Mouse (Mus musculus) forebrain, embryonic 10.5 days (tissue): Measurements from ENCODE around the gene Myh8. TPM values are rescaled to one million over a fixed set of nuclear protein-coding genes. Genes with fewer than 3 reads are reported as not detected.

ENCODE experiments used
- DNase-seq: peaks from one replicate; pipeline ENCODE4 v3.0.0-alpha.2; 2017; ENCODE audit warnings: low spot score; ENCODE audit errors: extremely low spot score
- H3K27ac ChIP-seq: fragments of 300-500 bp; sonication (generic); 2 replicates; pipeline ENCODE4 v1.5.1; 2016; ENCODE audit warnings: mild to moderate bottlenecking
- H3K27me3 ChIP-seq: fragments of 300-500 bp; sonication (generic); 2 replicates; pipeline ENCODE4 v1.6.1; 2016; ENCODE audit warnings: mild to moderate bottlenecking; ENCODE audit not compliant: poor library complexity, severe bottlenecking
- H3K36me3 ChIP-seq: fragments of 300-500 bp; sonication (generic); replicated peaks from 2 replicates; pipeline ENCODE4 v1.6.1; 2016; ENCODE audit warnings: mild to moderate bottlenecking, moderate library complexity
- H3K4me1 ChIP-seq: fragments of 300-500 bp; sonication (generic); 2 replicates; pipeline ENCODE4 v1.6.1; 2016
- H3K4me3 ChIP-seq: fragments of 300-500 bp; sonication (generic); 2 replicates; pipeline ENCODE4 v1.5.1; 2016; ENCODE audit warnings: mild to moderate bottlenecking, moderate library complexity
- H3K9me3 ChIP-seq: fragments of 300-500 bp; sonication (generic); 2 replicates; pipeline ENCODE4 v1.6.1; 2016; ENCODE audit warnings: mild to moderate bottlenecking, moderate library complexity
- WGBS: fragments of 180-500 bp; shearing (Covaris S2); methylation state at CpG from one replicate; pipeline ENCODE4 v1.1.7; 2016; 5-methylcytosine and 5-hydroxymethylcytosine counted together
- polyA plus RNA-seq: library from polyadenylated mRNA; unstranded; fragments of >200 nt; fragmentation: Nextera tagmentation; extraction: Ambion mirVana; gene quantifications from 2 replicates; pipeline ENCODE4 v1.2.1, GENCODE M21; 2016

The Myh8 gene
- polyA plus RNA-seq, 1 experiment from 2014 or later = not detected

- DNase-seq = no peak
- Histone ChIP-seq H3K9me3 (no peaks in the 10 kb centered on the region), H3K36me3 (no peaks in the 10 kb centered on the region), H3K27me3 (no peaks in the 10 kb centered on the region), H3K27ac (no peak overlapping the region), H3K4me3 (no peak overlapping the region), H3K4me1 (0 out of 2 replicates have a peak, but pooled peaks cover 7% of the 10 kb centered on the region)
- 52% methylated on average over 15 of the region's 15 CpGs for WGBS
These were observed 37.0 kb downstream of the Myh8 start for GRCm38 (mm10) chr11:67313733-67314452.

DNA sequence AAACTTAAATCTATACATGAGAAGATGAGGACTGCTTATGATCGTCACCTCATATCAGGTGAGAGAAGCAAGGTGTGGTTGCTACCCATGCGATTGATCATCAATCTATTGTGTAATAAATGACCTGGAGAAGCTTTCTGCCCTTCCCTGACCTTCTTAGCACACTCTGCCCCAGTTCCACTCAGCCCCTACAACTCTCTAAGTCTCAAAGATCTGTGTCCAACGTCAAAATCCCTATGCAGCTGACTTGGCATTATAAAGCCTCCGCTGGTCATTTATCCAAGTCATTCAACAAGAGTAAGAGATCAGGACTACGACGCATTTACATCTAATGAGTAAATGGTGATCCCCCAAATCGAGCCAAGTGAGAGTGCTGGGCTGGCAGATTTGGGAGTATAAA is 44.4 kb downstream of the Myh8 start, which contains the start of gene Myh13:
Gene Myh13 (plus strand): TSS at position 301 of the 400 bp plus-strand sequence.
- WGBS = 89% methylated on average over 7 of the region's 7 CpGs

GRCm38 (mm10) chr11:67326536-67326935 is 49.6 kb downstream of the Myh8 start:
- Histone ChIP-seq H3K27ac (no peak overlapping the region), H3K27me3 (no peaks in the 10 kb centered on the region), H3K9me3 (no peaks in the 10 kb centered on the region), H3K4me1 (no peaks in the 10 kb centered on the region), H3K36me3 (no peaks in the 10 kb centered on the region), H3K4me3 (no peak overlapping the region)
- no peak for DNase-seq
- WGBS = 81% methylated on average over 2 of the region's 2 CpGs

More for the DNA sequence above, 44.4 kb downstream of the Myh8 start, which contains the start of gene Myh13:
- Histone ChIP-seq H3K9me3 (no peaks in the 10 kb centered on the region), H3K36me3 (no peaks in the 10 kb centered on the region), H3K4me1 (no peaks in the 10 kb centered on the region), H3K27me3 (no peaks in the 10 kb centered on the region), H3K4me3 (no peak within 1 kb of the TSS), H3K27ac (no peak within 1 kb of the TSS)
- DNase-seq = no peak

- DNase-seq = no peak
- 61% methylated on average over 3 of the region's 3 CpGs for WGBS
- H3K9me3 ChIP-seq = no peaks in the 10 kb centered on the region
- H3K27ac ChIP-seq = no peak overlapping the region
- no peak overlapping the region for H3K4me3 ChIP-seq
- H3K36me3 ChIP-seq = no peaks in the 10 kb centered on the region
- H3K27me3 ChIP-seq = no peaks in the 10 kb centered on the region
- no peaks in the 10 kb centered on the region for H3K4me1 ChIP-seq
These were observed 67.6 kb downstream of the Myh8 start for GRCm38 (mm10) chr11:67344556-67344955.

GRCm38 (mm10) chr11:67345186-67345855 is 68.4 kb downstream of the Myh8 start:
- no peaks in the 10 kb centered on the region for H3K36me3 ChIP-seq
- no peak overlapping the region for H3K4me3 ChIP-seq
- H3K27me3 ChIP-seq = no peaks in the 10 kb centered on the region
- no peaks in the 10 kb centered on the region for H3K9me3 ChIP-seq
- no peak overlapping the region for H3K27ac ChIP-seq
- no peak for DNase-seq
- 71% methylated on average over 2 of the region's 2 CpGs for WGBS
- H3K4me1 ChIP-seq = no peaks in the 10 kb centered on the region

GRCm38 (mm10) chr11:67345856-67346236 is 68.9 kb downstream of the Myh8 start:
- Histone ChIP-seq H3K9me3 (no peaks in the 10 kb centered on the region), H3K4me1 (no peaks in the 10 kb centered on the region), H3K4me3 (no peak overlapping the region), H3K27me3 (no peaks in the 10 kb centered on the region), H3K27ac (no peak overlapping the region), H3K36me3 (no peaks in the 10 kb centered on the region)
- DNase-seq = no peak

- 54% methylated on average over 14 of the region's 14 CpGs for WGBS
- Histone ChIP-seq H3K9me3 (no peaks in the 10 kb centered on the region), H3K36me3 (no peaks in the 10 kb centered on the region), H3K27ac (no peak overlapping the region), H3K4me3 (no peak overlapping the region), H3K27me3 (no peaks in the 10 kb centered on the region), H3K4me1 (no peaks in the 10 kb centered on the region)
- peak; percentile 75 for DNase-seq
These were observed 73.3 kb downstream of the Myh8 start for GRCm38 (mm10) chr11:67350153-67350768.

GRCm38 (mm10) chr11:67353011-67353410 is 76.1 kb downstream of the Myh8 start:
- Histone ChIP-seq H3K27ac (no peak overlapping the region), H3K9me3 (no peaks in the 10 kb centered on the region), H3K4me1 (no peaks in the 10 kb centered on the region), H3K36me3 (no peaks in the 10 kb centered on the region), H3K4me3 (no peak overlapping the region), H3K27me3 (no peaks in the 10 kb centered on the region)
- WGBS = 63% methylated on average over 4 of the region's 4 CpGs
- DNase-seq = no peak

DNA sequence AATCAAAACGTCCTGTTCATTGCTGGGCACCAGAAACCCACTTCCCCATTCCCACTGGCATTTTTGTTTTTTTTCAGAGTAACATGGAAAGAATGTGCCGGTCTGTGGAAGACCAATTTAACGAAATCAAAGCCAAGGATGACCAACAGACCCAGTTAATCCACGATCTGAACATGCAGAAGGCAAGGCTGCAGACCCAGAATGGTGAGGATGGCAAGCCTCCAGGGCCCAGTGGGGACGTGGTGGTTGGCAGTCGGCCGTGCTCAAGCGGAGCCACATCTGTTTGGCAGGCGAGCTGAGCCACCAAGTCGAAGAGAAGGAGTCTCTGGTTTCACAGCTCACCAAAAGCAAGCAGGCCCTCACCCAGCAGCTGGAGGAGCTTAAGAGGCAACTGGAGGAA is 81.1 kb downstream of the Myh8 start:
- no peaks in the 10 kb centered on the region for H3K36me3 ChIP-seq
- DNase-seq = no peak
- H3K27me3 ChIP-seq = no peaks in the 10 kb centered on the region
- no peak overlapping the region for H3K4me3 ChIP-seq
- 80% methylated on average over 10 of the region's 10 CpGs for WGBS
- no peak overlapping the region for H3K27ac ChIP-seq
- no peaks in the 10 kb centered on the region for H3K9me3 ChIP-seq
- H3K4me1 ChIP-seq = no peaks in the 10 kb centered on the region

Other genes with a start within 250 kb of the Myh8 start
- gene Adprm, start 224.5 kb upstream of the Myh8 start, polyA plus RNA-seq = 28.5 TPM in 2 replicates
- gene Sco1, start 224.5 kb upstream of the Myh8 start, polyA plus RNA-seq = 21.1 and 22.9 TPM in 2 replicates
- 0.28 and 0.37 TPM in 2 replicates for gene Myh3, start 198.8 kb upstream of the Myh8 start, polyA plus RNA-seq
- gene Myh2, start 106.1 kb upstream of the Myh8 start, polyA plus RNA-seq = not detected in 2 replicates
- gene Myh1, start 77.1 kb upstream of the Myh8 start, polyA plus RNA-seq = not detected in 2 replicates
- not detected in 2 replicates for gene Myh4, start 39.1 kb upstream of the Myh8 start, polyA plus RNA-seq
- gene Myh13, start 44.5 kb downstream of the Myh8 start, polyA plus RNA-seq = not detected in 2 replicates
- 3.1 and 3.3 TPM in 2 replicates for gene Gas7, start 178.3 kb downstream of the Myh8 start, polyA plus RNA-seq